Mouse (Mus musculus): ENCODE measurements at regions not wholly inside any gene's neighbourhood (a gene's known extent, or its start where the extent isn't known, plus 50 kb on each side); places are given as distances from the start of the nearest gene placed in this dataset.
"Not testable (repeated sequence)": the region's sequence is repeated elsewhere in the genome, so short reads cannot be mapped to it uniquely, and the experiment has no call there.

- DNase-seq (ENCODE audit: low read depth, low spot score) = no peak
Observed at GRCm38 (mm10) chr5:64694606-64695005, 108.6 kb upstream of the Klf3 start.

- no peak for DNase-seq (ENCODE audit: low read depth, low spot score)
Observed at GRCm38 (mm10) chr5:64696099-64696498, 107.1 kb upstream of the Klf3 start.

- DNase-seq (ENCODE audit: low read depth, low spot score) = no peak
Observed at GRCm38 (mm10) chr5:64697466-64697865, 105.7 kb upstream of the Klf3 start.

GRCm38 (mm10) chr5:64698458-64699116, 104.6 kb upstream of the Klf3 start:
- no peak for DNase-seq (ENCODE audit: low read depth, low spot score)

- no peak for DNase-seq (ENCODE audit: low read depth, low spot score)
Observed at GRCm38 (mm10) chr5:64700030-64700429, 103.2 kb upstream of the Klf3 start.

GRCm38 (mm10) chr5:64701219-64701779, 101.9 kb upstream of the Klf3 start:
- DNase-seq (ENCODE audit: low read depth, low spot score) = no peak

GRCm38 (mm10) chr5:64701780-64702231, 101.4 kb upstream of the Klf3 start:
- no peak for DNase-seq (ENCODE audit: low read depth, low spot score)

- DNase-seq (ENCODE audit: low read depth, low spot score) = not testable (repeated sequence)
Observed at GRCm38 (mm10) chr5:64702404-64702803, 100.8 kb upstream of the Klf3 start.

- DNase-seq (ENCODE audit: low read depth, low spot score) = no peak
Observed at GRCm38 (mm10) chr5:64703091-64703872, 99.9 kb upstream of the Klf3 start.

- no peak for DNase-seq (ENCODE audit: low read depth, low spot score)
Observed at GRCm38 (mm10) chr5:64704144-64704543, 99.0 kb upstream of the Klf3 start.

- no peak for DNase-seq (ENCODE audit: low read depth, low spot score)
Observed at GRCm38 (mm10) chr5:64706586-64706985, 96.6 kb upstream of the Klf3 start.

- DNase-seq (ENCODE audit: low read depth, low spot score) = no peak
Observed at GRCm38 (mm10) chr5:64709146-64709545, 94.0 kb upstream of the Klf3 start.

GRCm38 (mm10) chr5:64710236-64710635, 93.0 kb upstream of the Klf3 start:
- no peak for DNase-seq (ENCODE audit: low read depth, low spot score)

- no peak for DNase-seq (ENCODE audit: low read depth, low spot score)
Observed at GRCm38 (mm10) chr5:64710968-64711367, 92.2 kb upstream of the Klf3 start.

GRCm38 (mm10) chr5:64714221-64714653, 89.0 kb upstream of the Klf3 start:
- DNase-seq (ENCODE audit: low read depth, low spot score) = no peak

GRCm38 (mm10) chr5:64714710-64715109, 88.5 kb upstream of the Klf3 start:
- no peak for DNase-seq (ENCODE audit: low read depth, low spot score)

GRCm38 (mm10) chr5:64716551-64716950, 86.6 kb upstream of the Klf3 start:
- DNase-seq (ENCODE audit: low read depth, low spot score) = no peak

GRCm38 (mm10) chr5:64722211-64722610, 81.0 kb upstream of the Klf3 start:
- DNase-seq (ENCODE audit: low read depth, low spot score) = no peak

GRCm38 (mm10) chr5:64727847-64728246, 75.3 kb upstream of the Klf3 start:
- no peak for DNase-seq (ENCODE audit: low read depth, low spot score)

- no peak for DNase-seq (ENCODE audit: low read depth, low spot score)
Observed at GRCm38 (mm10) chr5:64732356-64732755, 70.8 kb upstream of the Klf3 start.

- DNase-seq (ENCODE audit: low read depth, low spot score) = no peak
Observed at GRCm38 (mm10) chr5:64736985-64737384, 66.2 kb upstream of the Klf3 start.

GRCm38 (mm10) chr5:64738096-64738780, 65.0 kb upstream of the Klf3 start:
- DNase-seq (ENCODE audit: low read depth, low spot score) = no peak

All from embryo, embryonic 11.5 days (tissue).